Mouse (Mus musculus) limb, embryonic 15.5 days (tissue): ENCODE data around the gene Ghrl. TPM values are rescaled to one million over a fixed set of nuclear protein-coding genes. Genes with fewer than 3 reads are reported as not detected.

Source experiments
- ATAC-seq: fragments of 200-750 bp; cut with Nextera tagmentation; 2 replicates; pipeline ENCODE4 v1.8.0; 2017; ENCODE audit warnings: low read depth, moderate TSS enrichment; ENCODE audit not compliant: insufficient number of reproducible peaks, low FRiP score, low TSS enrichment
- H3K27ac ChIP-seq: fragments of 300-500 bp; sonication (generic); 2 replicates; pipeline ENCODE4 v1.5.1; 2015; ENCODE audit warnings: moderate library complexity, mild to moderate bottlenecking, inconsistent platforms
- H3K27me3 ChIP-seq: fragments of 300-500 bp; sonication (generic); 2 replicates; pipeline ENCODE4 v1.6.1; 2015; ENCODE audit warnings: inconsistent platforms
- H3K36me3 ChIP-seq: fragments of 300-500 bp; sonication (generic); 2 replicates; pipeline ENCODE4 v1.6.1; 2015; ENCODE audit warnings: inconsistent platforms
- H3K4me1 ChIP-seq: fragments of 300-500 bp; sonication (generic); 2 replicates; pipeline ENCODE4 v1.6.1; 2015; ENCODE audit warnings: inconsistent platforms
- H3K4me2 ChIP-seq: fragments of 300-500 bp; sonication (generic); 2 replicates; pipeline ENCODE4 v1.6.1; 2015; ENCODE audit warnings: mild to moderate bottlenecking, inconsistent platforms
- H3K4me3 ChIP-seq: fragments of 300-500 bp; sonication (generic); 2 replicates; pipeline ENCODE4 v1.5.1; 2015; ENCODE audit warnings: mild to moderate bottlenecking, inconsistent platforms
- H3K9ac ChIP-seq: fragments of 300-500 bp; sonication (generic); 2 replicates; pipeline ENCODE4 v1.6.1; 2015; ENCODE audit warnings: inconsistent platforms
- H3K9me3 ChIP-seq: fragments of 300-500 bp; sonication (generic); 2 replicates; pipeline ENCODE4 v1.6.1; 2016; ENCODE audit warnings: inconsistent platforms
- WGBS: fragments of 180-500 bp; shearing (Covaris S2); methylation state at CpG from one replicate; pipeline ENCODE4 v1.1.7; 2015; 5-methylcytosine and 5-hydroxymethylcytosine counted together
- polyA plus RNA-seq: library from polyadenylated mRNA; unstranded; fragments of >200 nt; fragmentation: Nextera tagmentation; extraction: Ambion mirVana; gene quantifications from 2 replicates; pipeline ENCODE4 v1.2.1, GENCODE M21; 2015

The Ghrl gene
- 0.30 and 0.42 TPM in 2 replicates for polyA plus RNA-seq

GRCm38 (mm10) chr6:113719878-113720277, at the start of gene Ghrl:
Gene Ghrl (minus strand): TSS chr6:113719880.
- 86% methylated on average over 3 of the region's 3 CpGs for WGBS

GRCm38 (mm10) chr6:113768804-113769203, 49.1 kb upstream of the Ghrl start:
- Histone ChIP-seq H3K4me2 (no peak overlapping the region), H3K36me3 (no peaks in the 10 kb centered on the region), H3K4me3 (no peak overlapping the region), H3K27me3 (0 out of 2 replicates have a peak, but pooled peaks cover 3% of the 10 kb centered on the region), H3K9me3 (no peaks in the 10 kb centered on the region), H3K27ac (no peak overlapping the region), H3K9ac (no peak overlapping the region), H3K4me1 (no peaks in the 10 kb centered on the region)
- ATAC-seq, result no peak
- WGBS, result 61% methylated on average over 11 of the region's 11 CpGs

More at GRCm38 (mm10) chr6:113719878-113720277, at the start of gene Ghrl:
- H3K4me2 ChIP-seq, result no peak within 1 kb of the TSS
- H3K4me1 ChIP-seq, result no peaks in the 10 kb centered on the region
- no peak within 1 kb of the TSS for H3K27ac ChIP-seq
- H3K9ac ChIP-seq, result no peak within 1 kb of the TSS
- no peak within 1 kb of the TSS for H3K4me3 ChIP-seq
- no peaks in the 10 kb centered on the region for H3K27me3 ChIP-seq
- ATAC-seq, result no peak
- H3K36me3 ChIP-seq, result peaks cover 77% of the 10 kb centered on the region
- H3K9me3 ChIP-seq, result no peaks in the 10 kb centered on the region

- Histone ChIP-seq H3K4me2 (no peak overlapping the region), H3K4me3 (no peak overlapping the region), H3K27me3 (0 out of 2 replicates have a peak, but pooled peaks cover 3% of the 10 kb centered on the region), H3K4me1 (no peaks in the 10 kb centered on the region), H3K9ac (no peak overlapping the region), H3K27ac (no peak overlapping the region), H3K36me3 (no peaks in the 10 kb centered on the region), H3K9me3 (no peaks in the 10 kb centered on the region)
- WGBS, result 26% methylated on average over 7 of the region's 7 CpGs
- ATAC-seq, result no peak
Measured at GRCm38 (mm10) chr6:113761644-113762043, 42.0 kb upstream of the Ghrl start.

- WGBS, result 60% methylated on average over 17 of the region's 17 CpGs
- Histone ChIP-seq H3K9me3 (no peaks in the 10 kb centered on the region), H3K4me2 (no peak overlapping the region), H3K4me3 (no peak overlapping the region), H3K27me3 (peaks cover 22% of the 10 kb centered on the region), H3K9ac (no peak overlapping the region), H3K27ac (no peak overlapping the region), H3K36me3 (no peaks in the 10 kb centered on the region), H3K4me1 (no peaks in the 10 kb centered on the region)
- no peak for ATAC-seq
Measured at GRCm38 (mm10) chr6:113749119-113749685, 29.5 kb upstream of the Ghrl start.

- H3K4me1 ChIP-seq, result no peaks in the 10 kb centered on the region
- H3K9me3 ChIP-seq, result no peaks in the 10 kb centered on the region
- no peak for ATAC-seq
- no peak overlapping the region for H3K4me2 ChIP-seq
- no peak overlapping the region for H3K4me3 ChIP-seq
- 29% methylated on average over 26 of the region's 26 CpGs for WGBS
- H3K27me3 ChIP-seq, result peaks cover 22% of the 10 kb centered on the region
- H3K27ac ChIP-seq, result no peak overlapping the region
- no peak overlapping the region for H3K9ac ChIP-seq
- H3K36me3 ChIP-seq, result no peaks in the 10 kb centered on the region
Measured at GRCm38 (mm10) chr6:113748351-113748750, 28.7 kb upstream of the Ghrl start.

GRCm38 (mm10) chr6:113747284-113747683, 27.6 kb upstream of the Ghrl start:
- WGBS, result 75% methylated on average over 14 of the region's 14 CpGs
- Histone ChIP-seq H3K27me3 (peaks cover 22% of the 10 kb centered on the region), H3K9ac (no peak overlapping the region), H3K9me3 (no peaks in the 10 kb centered on the region), H3K4me1 (no peaks in the 10 kb centered on the region), H3K4me2 (no peak overlapping the region), H3K4me3 (no peak overlapping the region), H3K27ac (no peak overlapping the region), H3K36me3 (no peaks in the 10 kb centered on the region)
- ATAC-seq, result no peak

- no peak overlapping the region for H3K9ac ChIP-seq
- H3K4me2 ChIP-seq, result no peak overlapping the region
- no peak overlapping the region for H3K4me3 ChIP-seq
- H3K36me3 ChIP-seq, result no peaks in the 10 kb centered on the region
- peaks cover 22% of the 10 kb centered on the region for H3K27me3 ChIP-seq
- ATAC-seq, result no peak
- H3K4me1 ChIP-seq, result no peaks in the 10 kb centered on the region
- H3K9me3 ChIP-seq, result no peaks in the 10 kb centered on the region
- no peak overlapping the region for H3K27ac ChIP-seq
Measured at GRCm38 (mm10) chr6:113745117-113745516, 25.4 kb upstream of the Ghrl start.

- peaks cover 3% of the 10 kb centered on the region for H3K36me3 ChIP-seq
- no peak overlapping the region for H3K9ac ChIP-seq
- H3K4me1 ChIP-seq, result peaks cover 11% of the 10 kb centered on the region
- H3K4me2 ChIP-seq, result no peak overlapping the region
- H3K27me3 ChIP-seq, result peaks cover 4% of the 10 kb centered on the region
- 40% methylated on average over 1 of the region's 1 CpGs for WGBS
- no peak overlapping the region for H3K27ac ChIP-seq
- ATAC-seq, result no peak
- no peak overlapping the region for H3K4me3 ChIP-seq
- no peaks in the 10 kb centered on the region for H3K9me3 ChIP-seq
Measured at GRCm38 (mm10) chr6:113743111-113743510, 23.4 kb upstream of the Ghrl start.

- H3K27me3 ChIP-seq, result peaks cover 2% of the 10 kb centered on the region
- no peak overlapping the region for H3K27ac ChIP-seq
- H3K4me2 ChIP-seq, result no peak overlapping the region
- no peak overlapping the region for H3K9ac ChIP-seq
- H3K9me3 ChIP-seq, result no peaks in the 10 kb centered on the region
- H3K36me3 ChIP-seq, result peaks cover 11% of the 10 kb centered on the region
- 75% methylated on average over 1 of the region's 1 CpGs for WGBS
- H3K4me1 ChIP-seq, result peaks cover 11% of the 10 kb centered on the region
- no peak overlapping the region for H3K4me3 ChIP-seq
- no peak for ATAC-seq
Measured at GRCm38 (mm10) chr6:113742321-113742720, 22.6 kb upstream of the Ghrl start.

GRCm38 (mm10) chr6:113741425-113741824, 21.7 kb upstream of the Ghrl start:
- ATAC-seq, result no peak

GRCm38 (mm10) chr6:113740236-113741217, 20.8 kb upstream of the Ghrl start, which contains the start of gene Sec13:
Gene Sec13 (minus strand): TSS chr6:113740743.
- Histone ChIP-seq H3K4me1 (peaks cover 11% of the 10 kb centered on the region), H3K27ac (peak within 1 kb of the TSS; percentile 80), H3K27me3 (no peaks in the 10 kb centered on the region; the same call in 1 of the 2 replicates), H3K9ac (peak within 1 kb of the TSS; percentile 86), H3K9me3 (no peaks in the 10 kb centered on the region), H3K36me3 (peaks cover 27% of the 10 kb centered on the region), H3K4me2 (peak within 1 kb of the TSS; percentile 65), H3K4me3 (peak within 1 kb of the TSS; percentile 90)
- 7% methylated on average over 41 of the region's 41 CpGs for WGBS
- peak; percentile 72; the same call in 1 of the 2 replicates for ATAC-seq

More at GRCm38 (mm10) chr6:113741425-113741824, 21.7 kb upstream of the Ghrl start:
- no peak overlapping the region for H3K4me2 ChIP-seq
- H3K4me1 ChIP-seq, result peaks cover 11% of the 10 kb centered on the region
- H3K4me3 ChIP-seq, result no peak overlapping the region
- H3K9ac ChIP-seq, result no peak overlapping the region
- peaks cover 18% of the 10 kb centered on the region for H3K36me3 ChIP-seq
- no peak overlapping the region for H3K27ac ChIP-seq
- no peaks in the 10 kb centered on the region; the same call in none of the 2 replicates for H3K27me3 ChIP-seq
- H3K9me3 ChIP-seq, result no peaks in the 10 kb centered on the region
- 78% methylated on average over 2 of the region's 2 CpGs for WGBS
